Mouse (Mus musculus) kidney, adult 11 months (tissue): Measurements from ENCODE around the gene Adgrg3.

ENCODE experiments used
- DNase-seq: peaks from one replicate; pipeline ENCODE4 v3.0.0; 2022

The Adgrg3 gene

DNA sequence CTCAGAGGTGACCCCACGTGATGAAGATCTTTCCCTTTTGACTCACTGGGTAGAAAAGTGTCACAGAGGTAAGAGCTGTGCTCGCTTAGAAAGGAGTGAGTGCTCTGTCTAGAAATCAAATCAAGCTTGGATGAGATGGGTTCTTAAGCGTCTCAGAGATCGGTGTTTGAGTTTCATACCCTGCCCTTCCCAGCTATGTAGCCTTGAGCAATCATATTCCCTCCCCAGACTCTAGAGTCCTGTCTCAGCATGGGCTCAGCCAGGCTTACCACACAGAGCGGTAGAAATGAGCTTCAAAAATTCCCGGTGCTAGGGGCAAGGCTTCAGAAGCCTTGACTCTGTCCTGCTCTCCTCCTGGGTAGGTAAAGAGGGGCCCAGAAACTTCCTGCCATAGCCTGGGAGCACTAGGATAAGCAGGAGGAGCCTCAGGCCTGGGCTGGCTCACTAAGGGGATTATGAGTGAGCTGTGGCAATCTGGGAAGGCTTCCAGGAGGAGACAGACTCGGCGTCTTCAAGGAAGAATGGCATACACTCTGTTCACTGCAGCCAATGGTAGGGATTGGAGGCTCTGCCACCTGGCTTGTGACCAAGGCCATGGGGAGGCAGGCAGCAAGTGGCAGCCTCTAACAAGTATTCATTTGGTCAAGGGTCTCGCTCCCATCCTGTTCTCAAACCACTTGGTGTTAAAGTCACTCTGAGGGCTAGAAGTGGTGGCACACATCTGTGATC lies 24.3 kb upstream of the Adgrg3 start:
- no peak for DNase-seq

DNA sequence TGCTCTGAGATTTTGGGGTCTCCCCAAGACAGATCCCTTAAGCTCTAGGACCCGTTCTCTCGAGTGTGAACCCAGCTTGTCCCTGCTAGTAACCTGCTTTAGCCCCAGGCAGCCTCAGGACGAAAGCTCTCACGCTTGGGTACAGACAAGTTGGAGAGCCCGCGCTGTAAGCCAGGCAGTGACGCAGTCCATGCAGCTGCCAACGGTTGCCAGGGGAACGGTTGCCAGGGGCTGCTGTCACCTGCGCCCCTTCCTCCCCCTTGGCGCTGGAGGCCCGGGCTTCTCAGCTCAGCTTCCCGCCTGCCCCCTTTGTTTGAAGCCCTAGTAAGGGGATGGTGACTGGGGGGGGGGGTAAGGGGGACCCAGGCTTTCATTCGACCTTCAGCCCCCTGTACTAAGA lies 23.5 kb upstream of the Adgrg3 start:
- DNase-seq = peak; percentile 67

DNA sequence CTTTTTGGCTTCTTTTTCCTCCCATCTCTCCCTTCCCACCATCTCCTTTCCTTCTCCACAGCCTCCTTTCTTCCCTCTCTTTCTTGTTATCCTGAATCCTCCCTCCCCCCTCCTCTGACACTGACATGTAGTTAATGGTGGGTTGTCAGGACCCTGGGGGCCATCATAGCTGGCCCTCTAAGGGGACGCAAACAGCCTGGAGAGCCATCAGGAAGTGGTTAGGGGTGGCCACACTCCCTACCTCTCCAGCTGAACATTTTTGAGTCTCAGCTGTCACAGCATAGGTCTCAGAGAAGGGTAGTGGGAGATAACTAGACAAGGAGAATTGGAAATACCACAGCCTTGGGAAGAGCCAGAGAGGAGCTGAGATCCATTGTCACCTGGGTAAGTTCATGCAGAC lies 23.0 kb upstream of the Adgrg3 start:
- DNase-seq = no peak

GRCm38 (mm10) chr8:94995336-94995893 lies 22.1 kb upstream of the Adgrg3 start:
- no peak for DNase-seq

DNA sequence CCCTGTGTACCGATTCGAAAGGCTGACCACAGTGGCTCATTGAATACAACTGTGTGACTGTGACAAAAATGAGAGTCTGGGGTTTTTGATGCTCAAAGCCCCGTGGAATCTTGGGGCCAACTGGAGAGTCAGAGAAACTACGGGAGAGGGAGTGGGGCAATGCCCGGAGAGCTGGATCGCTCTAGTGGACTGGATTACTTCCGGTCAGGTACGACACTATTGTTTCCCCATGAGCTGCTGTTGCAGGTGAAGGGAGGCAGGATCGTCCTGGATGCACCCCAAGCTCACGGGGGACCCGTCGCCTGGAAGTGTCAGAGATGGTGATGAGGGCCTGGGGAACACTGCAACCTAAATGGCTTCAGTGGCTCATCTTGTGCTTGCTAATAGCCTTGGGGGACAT lies 21.5 kb upstream of the Adgrg3 start:
- no peak for DNase-seq

DNA sequence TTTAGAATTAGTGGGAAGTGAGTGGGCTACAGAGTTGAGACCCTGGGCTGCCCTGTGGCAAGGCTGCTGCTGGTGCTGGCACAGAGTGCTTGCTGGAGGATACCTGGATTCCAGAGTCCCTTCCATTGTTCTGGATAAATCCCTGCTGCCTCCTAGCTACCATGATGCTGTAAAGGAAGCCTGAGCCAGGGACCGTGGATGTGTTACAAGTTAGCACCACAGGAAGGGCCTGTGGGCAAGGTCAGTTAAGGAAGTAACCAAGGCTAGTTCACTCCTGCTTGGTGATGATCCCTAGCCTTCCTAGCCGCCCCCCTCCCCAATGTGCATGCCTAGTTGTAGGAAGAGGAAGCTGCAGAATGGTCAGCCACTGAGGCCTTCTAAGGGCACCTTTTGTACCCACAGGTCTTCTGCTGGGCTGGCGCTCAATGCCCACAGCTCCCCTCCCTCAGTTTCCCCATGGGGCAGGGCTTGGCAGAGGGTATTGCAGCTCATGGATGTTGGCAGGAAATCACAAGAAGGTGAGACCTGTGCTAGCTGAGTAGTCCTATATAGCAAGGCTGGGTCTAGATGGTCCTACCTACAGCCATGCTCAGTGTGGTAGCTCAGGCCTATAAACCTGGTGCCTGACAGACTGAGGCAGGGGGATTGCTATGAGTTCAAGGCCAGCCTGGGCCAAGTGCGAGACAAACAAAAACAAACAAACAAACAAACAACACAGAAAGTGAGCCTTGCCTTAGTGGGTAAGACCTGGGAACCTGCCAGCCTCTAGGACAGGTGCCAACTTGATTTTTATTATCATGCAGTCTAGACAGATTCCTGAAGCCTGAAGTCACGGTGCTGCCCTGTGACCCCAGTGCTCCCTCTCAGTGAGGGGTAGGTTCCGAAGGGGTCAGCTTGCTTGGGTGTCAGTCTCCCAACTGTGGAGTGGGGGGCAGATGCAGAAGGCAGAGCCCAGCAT lies 20.3 kb upstream of the Adgrg3 start:
- peak; percentile 86 for DNase-seq

DNA sequence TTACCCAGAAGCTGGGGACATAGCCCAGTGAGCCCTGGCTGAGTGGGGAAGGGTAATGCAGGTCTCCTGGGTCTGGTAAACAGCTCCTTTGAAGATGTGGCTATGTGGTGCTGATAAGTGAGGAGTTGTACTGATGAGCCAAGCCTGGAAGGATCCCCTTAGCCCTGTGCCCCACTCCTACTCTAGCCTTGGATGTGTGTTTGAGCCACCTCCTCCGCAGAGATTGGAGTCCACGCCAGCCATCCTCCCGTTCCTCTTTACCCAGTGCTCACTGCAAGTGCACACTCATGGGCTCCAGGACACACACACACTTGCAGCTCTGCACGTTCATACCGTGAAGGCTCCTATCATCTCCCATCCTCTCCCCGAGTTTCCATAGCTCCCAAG lies 19.6 kb upstream of the Adgrg3 start:
- no peak for DNase-seq

- DNase-seq = no peak
Observed at GRCm38 (mm10) chr8:94998431-94998830, 19.1 kb upstream of the Adgrg3 start.

GRCm38 (mm10) chr8:94999004-94999403 lies 18.5 kb upstream of the Adgrg3 start:
- DNase-seq = no peak

- DNase-seq = peak; percentile 67
Observed at GRCm38 (mm10) chr8:94999956-95000355, 17.5 kb upstream of the Adgrg3 start.

DNA sequence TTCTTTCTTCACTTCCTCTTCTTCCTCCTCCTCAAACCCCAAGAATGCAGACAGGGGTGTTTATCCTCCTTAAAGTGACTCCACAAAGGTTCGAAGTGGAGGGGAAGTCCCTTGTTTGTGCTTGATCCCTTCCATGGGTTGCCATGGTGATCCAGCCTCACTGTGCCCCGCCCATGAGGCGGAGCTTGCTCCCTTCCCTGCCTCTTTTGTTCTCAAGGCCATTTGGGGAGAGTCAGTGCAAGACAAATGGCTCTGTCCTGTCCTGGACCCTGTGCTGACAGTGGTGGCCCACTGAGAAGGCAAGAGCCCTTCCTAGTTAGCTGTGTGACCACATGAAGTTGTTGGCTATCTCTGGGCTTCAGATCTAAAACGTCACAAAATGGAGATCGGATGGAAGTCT lies 16.8 kb upstream of the Adgrg3 start:
- DNase-seq = peak; percentile 71

DNA sequence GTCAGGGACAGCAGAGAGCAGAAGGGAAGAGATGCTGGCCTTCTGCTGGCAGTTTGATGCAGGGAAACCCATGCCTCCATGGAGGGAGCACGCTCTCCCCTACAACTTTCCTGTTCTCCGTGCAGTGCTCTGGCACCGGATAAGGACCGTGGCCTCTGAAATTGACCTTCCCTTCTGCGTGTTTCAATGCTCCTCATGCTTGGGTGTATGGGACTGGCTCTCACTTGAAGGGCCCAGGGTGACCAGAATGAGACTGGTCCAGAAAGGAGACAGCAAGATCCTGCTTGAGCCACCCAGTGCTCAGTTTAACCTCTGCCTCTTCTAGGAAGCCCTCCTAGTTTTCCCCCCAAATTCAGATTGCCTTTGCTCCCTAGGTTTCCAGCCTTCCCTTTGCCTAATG lies 16.3 kb upstream of the Adgrg3 start:
- no peak for DNase-seq

- peak; percentile 81 for DNase-seq
Observed at GRCm38 (mm10) chr8:95001655-95002054, 15.8 kb upstream of the Adgrg3 start.

DNA sequence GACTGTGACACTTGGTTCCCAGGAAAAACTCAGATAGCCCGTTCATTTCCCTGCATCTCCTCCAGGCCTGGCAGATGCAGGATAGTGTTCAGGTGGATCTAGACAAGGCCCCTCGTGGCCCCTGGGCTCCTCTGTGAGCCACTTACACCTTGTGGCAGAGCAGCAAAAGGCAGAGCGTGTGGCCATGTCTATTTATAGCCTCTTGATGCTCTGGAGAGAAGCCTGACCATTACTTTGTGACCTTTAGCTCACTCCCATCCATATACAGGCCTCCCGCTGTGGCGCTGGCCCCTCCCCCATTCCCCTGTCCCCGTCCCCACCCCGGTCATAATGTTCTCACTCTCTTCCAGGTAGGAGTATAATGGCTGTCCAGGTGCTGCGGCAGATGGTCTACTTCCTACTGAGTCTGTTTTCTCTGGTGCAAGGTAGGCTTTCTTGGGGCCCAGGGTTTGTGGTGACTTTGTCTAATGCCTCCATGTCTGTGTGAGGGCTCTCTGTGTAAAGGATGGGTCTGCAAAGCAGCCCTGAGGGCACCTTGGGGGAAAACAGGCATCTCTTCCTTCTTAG lies 15.3 kb upstream of the Adgrg3 start:
- DNase-seq = no peak

DNA sequence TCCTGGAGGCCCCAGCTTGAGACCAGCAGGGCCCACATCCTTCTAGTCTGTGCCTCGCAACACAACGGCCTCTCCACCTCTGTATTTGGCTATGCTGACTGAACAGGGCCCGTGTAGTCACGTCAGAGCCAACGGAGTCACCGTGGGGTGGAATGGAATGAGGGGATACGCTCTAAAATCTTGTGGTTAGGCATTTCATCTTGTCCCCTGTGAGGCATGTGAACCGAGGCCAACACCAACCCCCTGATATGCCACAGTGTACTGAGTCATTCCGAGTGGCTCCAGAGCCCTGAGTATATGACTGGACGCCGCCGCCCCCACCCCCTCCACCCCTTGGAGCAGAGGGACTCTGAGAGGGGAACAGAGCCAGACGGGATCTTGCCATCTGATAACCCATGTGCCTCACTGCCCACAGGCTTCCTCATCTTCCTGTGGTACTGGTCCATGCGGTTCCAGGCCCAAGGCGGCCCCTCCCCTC lies 5.0 kb upstream of the Adgrg3 start:
- no peak for DNase-seq

GRCm38 (mm10) chr8:95015866-95016265 lies 1.6 kb upstream of the Adgrg3 start:
- DNase-seq = no peak

GRCm38 (mm10) chr8:95016684-95017083 lies 808 bp upstream of the Adgrg3 start:
- DNase-seq = no peak

DNA sequence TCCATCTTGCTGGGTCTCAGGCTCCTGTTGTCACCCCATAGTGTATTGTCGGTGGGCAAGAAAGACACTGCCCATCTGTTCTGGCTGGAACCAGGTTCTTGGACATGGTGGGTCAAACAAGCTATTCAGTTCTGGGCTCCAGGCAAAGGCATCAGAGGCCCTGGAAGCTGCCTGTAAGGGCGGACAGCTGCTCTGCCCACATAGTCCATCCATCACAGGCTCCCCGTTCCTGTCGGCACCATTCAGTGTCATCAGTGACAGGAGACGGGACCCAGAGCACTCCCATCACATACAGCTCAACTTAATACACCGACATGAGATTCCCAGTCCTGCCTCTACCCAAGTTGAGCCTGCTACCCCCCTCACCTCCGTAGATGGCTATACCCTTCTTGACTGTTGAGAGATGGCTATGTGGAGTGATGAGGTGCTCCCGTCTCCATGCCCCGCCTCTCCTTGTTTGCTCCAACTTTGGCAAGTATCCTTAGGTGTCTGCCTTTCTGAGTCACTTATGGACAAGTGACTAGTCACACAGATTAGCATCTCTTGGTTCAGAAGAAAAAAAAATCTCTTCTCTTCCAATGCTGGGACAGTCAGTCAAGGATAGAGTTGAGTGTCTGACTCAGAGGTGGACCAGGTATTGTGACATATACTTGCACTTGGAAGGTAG lies 610 bp downstream of the Adgrg3 start:
- no peak for DNase-seq

GRCm38 (mm10) chr8:95020293-95020777 lies 2.8 kb downstream of the Adgrg3 start:
- DNase-seq = no peak

DNA sequence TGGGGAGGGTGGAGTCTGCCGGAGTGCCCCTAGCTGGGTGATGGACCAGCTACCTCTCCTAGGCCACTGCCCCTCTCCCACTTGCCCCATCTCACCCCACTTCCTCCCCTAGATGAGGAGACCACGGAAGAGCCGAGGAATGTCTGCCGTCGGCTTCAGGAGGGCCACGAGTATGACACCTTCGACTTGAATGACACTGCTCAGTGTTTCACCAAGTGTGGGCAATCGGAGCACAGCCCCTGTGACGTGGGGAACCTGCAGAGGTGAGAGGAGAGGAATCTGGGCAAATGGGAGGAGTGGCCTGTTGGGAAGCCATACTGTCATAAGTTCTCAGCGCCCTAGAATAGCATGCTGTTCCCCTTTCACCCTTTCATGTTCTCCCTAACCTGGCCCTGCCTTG lies 3.3 kb downstream of the Adgrg3 start:
- no peak for DNase-seq

DNA sequence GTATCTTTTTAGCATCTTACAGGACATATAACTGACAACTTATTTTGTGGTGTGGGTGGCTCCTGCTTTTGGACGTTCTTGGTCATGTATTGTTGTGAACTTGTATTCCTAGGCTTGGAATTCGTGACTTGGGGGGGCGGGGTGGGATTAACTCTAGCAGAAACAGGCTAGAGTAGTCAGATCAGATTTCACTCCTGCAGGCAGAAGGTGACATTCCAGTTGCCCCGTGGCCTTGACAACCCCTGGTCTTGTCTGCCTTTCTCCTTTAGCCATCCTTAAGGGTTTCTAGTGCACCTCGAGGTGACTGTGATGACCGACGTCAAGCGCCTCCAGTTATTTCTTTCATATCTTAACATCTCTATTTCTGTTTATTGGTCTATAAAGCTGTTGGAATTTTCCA lies 5.7 kb downstream of the Adgrg3 start:
- no peak for DNase-seq

DNA sequence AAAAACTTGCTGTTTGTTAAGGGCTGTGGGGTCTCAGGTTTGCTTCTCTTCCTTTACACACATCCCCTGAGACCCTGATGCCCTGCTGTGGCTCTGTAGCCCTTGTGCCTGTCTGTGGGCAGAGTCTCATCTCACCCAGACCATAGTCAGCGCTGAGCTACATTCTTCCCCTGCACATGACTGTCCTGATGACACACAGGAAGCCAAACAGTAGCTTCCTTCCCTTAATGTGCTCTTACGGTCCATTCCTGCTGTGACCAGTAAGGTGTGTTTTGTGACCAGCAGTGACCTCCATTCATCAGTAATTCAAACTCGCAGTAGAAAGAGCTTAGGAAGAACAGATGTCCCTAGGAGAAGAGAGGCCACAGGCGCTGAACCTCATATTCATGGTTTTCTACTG lies 6.9 kb downstream of the Adgrg3 start:
- DNase-seq = no peak

DNA sequence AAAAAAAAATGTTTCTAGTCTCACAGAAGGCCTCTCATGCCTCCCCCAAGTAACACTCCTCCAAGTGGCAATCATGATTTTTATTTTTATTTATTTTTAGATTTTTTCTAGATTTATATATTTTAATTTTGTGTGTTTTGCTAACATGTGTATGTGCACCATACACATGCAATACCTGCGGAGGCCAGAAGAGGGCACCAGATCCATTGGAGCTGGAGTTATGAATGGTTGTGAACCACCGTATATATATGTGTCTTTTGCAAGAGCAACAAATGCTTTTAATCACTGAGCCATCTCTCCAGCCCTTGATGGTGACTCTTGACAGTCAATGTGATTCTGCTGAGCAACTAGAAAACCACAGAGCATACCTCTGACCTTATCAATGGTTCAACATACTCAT lies 7.9 kb downstream of the Adgrg3 start:
- no peak for DNase-seq
